Mouse (Mus musculus) spleen, adult 2 months (tissue): ENCODE results near the gene Etaa1. TPM values are rescaled to one million over a fixed set of nuclear protein-coding genes. Genes with fewer than 3 reads are reported as not detected.
"Not testable (repeated sequence)": the region's sequence is repeated elsewhere in the genome, so short reads cannot be mapped to it uniquely, and the experiment has no call there.

Experiments used
- DNase-seq, 2 experiments: peaks; one replicate each; pipeline versions ENCODE4 v3.0.0 to v3.0.0-alpha.2; 2012 to 2021; ENCODE audit warnings: low spot score in 2 of 2, low read depth in 1 of 2
- H3K27ac ChIP-seq: fragments of 200-500 bp; 2 replicates; pipeline ENCODE4 v1.5.1; 2012; ENCODE audit warnings: low read length, inconsistent platforms; ENCODE audit not compliant: insufficient read depth
- H3K27me3 ChIP-seq: fragments of 200-500 bp; 2 replicates; pipeline ENCODE4 v1.6.1; 2012; ENCODE audit warnings: mild to moderate bottlenecking, moderate library complexity, low read length, inconsistent platforms; ENCODE audit not compliant: control insufficient read depth, insufficient read depth
- H3K36me3 ChIP-seq: fragments of 200-500 bp; 2 replicates; pipeline ENCODE4 v1.6.1; 2012; ENCODE audit warnings: mild to moderate bottlenecking, low read length, inconsistent platforms; ENCODE audit not compliant: control insufficient read depth, insufficient read depth
- H3K4me1 ChIP-seq: fragments of 200-500 bp; 2 replicates; pipeline ENCODE4 v1.6.1; 2011; ENCODE audit warnings: inconsistent platforms; ENCODE audit not compliant: control insufficient read depth, insufficient read depth, insufficient read length
- H3K4me3 ChIP-seq: fragments of 200-500 bp; 2 replicates; pipeline ENCODE4 v1.5.1; 2011; ENCODE audit warnings: mild to moderate bottlenecking, inconsistent platforms; ENCODE audit not compliant: insufficient read depth, insufficient read length; ENCODE audit errors: extremely low read depth
- CTCF ChIP-seq: fragments of 200-500 bp; IDR thresholded peaks from 2 replicates; pipeline ENCODE4 v1.5.1; 2011; ENCODE audit warnings: mild to moderate bottlenecking, inconsistent platforms; ENCODE audit not compliant: insufficient read depth, insufficient read length, insufficient replicate concordance; ENCODE audit errors: extremely low read depth
- POLR2A ChIP-seq: fragments of 200-500 bp; IDR thresholded peaks from 2 replicates; pipeline ENCODE4 v1.6.1; 2011; ENCODE audit warnings: low read depth, low read length, inconsistent platforms
- WGBS: fragments of 180-500 bp; shearing (Covaris S2); methylation state at CpG from one replicate; pipeline ENCODE4 v1.1.7; 2018; 5-methylcytosine and 5-hydroxymethylcytosine counted together
- polyA plus RNA-seq: library from polyadenylated mRNA; depleted of rRNA; stranded (reverse); fragments of >200 nt; gene quantifications from 2 replicates; pipeline ENCODE4 v1.2.3, GENCODE M21; 2012

Etaa1 gene
- polyA plus RNA-seq, 1 experiment = 1.1 TPM

GRCm38 (mm10) chr11:17951336-17951735 lies 2.3 kb downstream of the Etaa1 start:
- Histone ChIP-seq H3K36me3 (peaks cover 11% of the 10 kb centered on the region), H3K27me3 (no peaks in the 10 kb centered on the region), H3K4me3 (no peak overlapping the region), H3K4me1 (no peaks in the 10 kb centered on the region), H3K27ac (no peak overlapping the region)
- 93% methylated on average over 3 of the region's 3 CpGs for whole genome bisulfite sequencing
- DNase-seq = no peak
- no peak for TF ChIP-seq POLR2A
- no peak for TF ChIP-seq CTCF

- no peak for DNase-seq
- Histone ChIP-seq H3K4me3 (no peak overlapping the region), H3K27ac (no peak overlapping the region), H3K4me1 (no peaks in the 10 kb centered on the region; the same call in 1 of the 2 replicates), H3K27me3 (no peaks in the 10 kb centered on the region), H3K36me3 (peaks cover 6% of the 10 kb centered on the region)
- TF ChIP-seq CTCF (no peak), POLR2A (no peak)
- WGBS = 85% methylated on average over 1 of the region's 1 CpGs
Measured at GRCm38 (mm10) chr11:17939168-17939567, 14.5 kb downstream of the Etaa1 start.

- DNase-seq = no peak
- H3K4me3 ChIP-seq = no peak overlapping the region
- TF ChIP-seq POLR2A (no peak), CTCF (no peak)
- peaks cover 6% of the 10 kb centered on the region for H3K36me3 ChIP-seq
- H3K27ac ChIP-seq = no peak overlapping the region
- H3K4me1 ChIP-seq = no peaks in the 10 kb centered on the region
- no peaks in the 10 kb centered on the region for H3K27me3 ChIP-seq
Measured at GRCm38 (mm10) chr11:17937931-17938330, 15.7 kb downstream of the Etaa1 start.

GRCm38 (mm10) chr11:17917905-17918304 lies 35.8 kb downstream of the Etaa1 start:
- Histone ChIP-seq H3K36me3 (no peaks in the 10 kb centered on the region), H3K4me1 (no peaks in the 10 kb centered on the region), H3K4me3 (no peak overlapping the region), H3K27ac (no peak overlapping the region), H3K27me3 (no peaks in the 10 kb centered on the region)
- WGBS = 91% methylated on average over 4 of the region's 4 CpGs
- TF ChIP-seq POLR2A (no peak), CTCF (no peak)
- no peak for DNase-seq

- WGBS = 71% methylated on average over 5 of the region's 5 CpGs
- H3K4me3 ChIP-seq = no peak overlapping the region
- no peak overlapping the region for H3K27ac ChIP-seq
- no peaks in the 10 kb centered on the region for H3K27me3 ChIP-seq
- no peak for DNase-seq
- TF ChIP-seq POLR2A = no peak
- no peak for TF ChIP-seq CTCF
- H3K4me1 ChIP-seq = no peaks in the 10 kb centered on the region
- no peaks in the 10 kb centered on the region for H3K36me3 ChIP-seq
Measured at GRCm38 (mm10) chr11:17917101-17917500, 36.6 kb downstream of the Etaa1 start.

- no peaks in the 10 kb centered on the region for H3K27me3 ChIP-seq
- 84% methylated on average over 1 of the region's 1 CpGs for WGBS
- H3K27ac ChIP-seq = no peak overlapping the region
Measured at GRCm38 (mm10) chr11:17916486-17916885, 37.2 kb downstream of the Etaa1 start.

GRCm38 (mm10) chr11:17900996-17901395 lies 52.7 kb downstream of the Etaa1 start:
- WGBS = 89% methylated on average over 4 of the region's 4 CpGs
- H3K4me3 ChIP-seq, H3K27ac ChIP-seq, DNase-seq, H3K36me3 ChIP-seq, H3K27me3 ChIP-seq, H3K4me1 ChIP-seq: not testable (repeated sequence)

More at GRCm38 (mm10) chr11:17916486-17916885, 37.2 kb downstream of the Etaa1 start:
- Histone ChIP-seq H3K4me3 (no peak overlapping the region), H3K4me1 (no peaks in the 10 kb centered on the region), H3K36me3 (no peaks in the 10 kb centered on the region)
- no peak for DNase-seq
- TF ChIP-seq CTCF = no peak
- TF ChIP-seq POLR2A = no peak
